Mouse (Mus musculus) spleen, adult 2 months (tissue): ENCODE data around the gene Npdc1.

Experiments
- CTCF ChIP-seq: fragments of 200-500 bp; IDR thresholded peaks from 2 replicates; pipeline ENCODE4 v1.5.1; 2011; ENCODE audit warnings: mild to moderate bottlenecking, inconsistent platforms; ENCODE audit not compliant: insufficient read depth, insufficient read length, insufficient replicate concordance; ENCODE audit errors: extremely low read depth
- POLR2A ChIP-seq: fragments of 200-500 bp; IDR thresholded peaks from 2 replicates; pipeline ENCODE4 v1.6.1; 2011; ENCODE audit warnings: low read depth, low read length, inconsistent platforms

- TF ChIP-seq CTCF = no peak
- TF ChIP-seq POLR2A = no peak
Observed at GRCm38 (mm10) chr2:25408908-25409307, 9.8 kb downstream of the Npdc1 start.
